Mouse (Mus musculus) cerebellum, adult 2 months (tissue): ENCODE results near the gene Gm13691.
"Not testable (repeated sequence)": the region's sequence is repeated elsewhere in the genome, so short reads cannot be mapped to it uniquely, and the experiment has no call there.

Source experiments
- CTCF ChIP-seq: fragments of 200-500 bp; IDR thresholded peaks from 2 replicates; pipeline ENCODE4 v1.5.1; 2011; ENCODE audit warnings: low read depth, mild to moderate bottlenecking, control low read depth, low read length, moderate library complexity, borderline replicate concordance; ENCODE audit not compliant: insufficient read depth
- POLR2A ChIP-seq: fragments of 200-500 bp; IDR thresholded peaks from 2 replicates; pipeline ENCODE4 v1.6.1; 2011; ENCODE audit warnings: low read length, control low read depth, borderline replicate concordance; ENCODE audit not compliant: insufficient read depth

- not testable (repeated sequence) for TF ChIP-seq CTCF, POLR2A
Observed at GRCm38 (mm10) chr2:84037943-84038342, 47.6 kb downstream of the Gm13691 start.
